Mouse (Mus musculus) mesoderm, embryonic 11.5 days (tissue): ENCODE data around the gene Cfap221.

ENCODE experiments used
- DNase-seq: peaks from one replicate; pipeline ENCODE4 v3.0.0-alpha.2; 2012; ENCODE audit warnings: low read depth, low spot score

Cfap221 gene

GRCm38 (mm10) chr1:119996798-119997581 lies at the start of gene Cfap221:
Gene Cfap221 (minus strand): TSS chr1:119997234.
- peak; percentile 89 for DNase-seq

GRCm38 (mm10) chr1:120044584-120044983 lies 47.5 kb upstream of the Cfap221 start:
- no peak for DNase-seq

- no peak for DNase-seq
Observed at GRCm38 (mm10) chr1:120042421-120042820, 45.4 kb upstream of the Cfap221 start.

- DNase-seq, result no peak
Observed at GRCm38 (mm10) chr1:120038594-120038993, 41.6 kb upstream of the Cfap221 start.

GRCm38 (mm10) chr1:120037021-120037683 lies 40.1 kb upstream of the Cfap221 start:
- no peak for DNase-seq

- DNase-seq, result no peak
Observed at GRCm38 (mm10) chr1:120035456-120036034, 38.5 kb upstream of the Cfap221 start.

- DNase-seq, result no peak
Observed at GRCm38 (mm10) chr1:120034793-120035192, 37.8 kb upstream of the Cfap221 start.

GRCm38 (mm10) chr1:120033469-120033854 lies 36.4 kb upstream of the Cfap221 start:
- DNase-seq, result no peak

GRCm38 (mm10) chr1:120032804-120033468 lies 35.9 kb upstream of the Cfap221 start:
- peak; percentile 86 for DNase-seq

- DNase-seq, result no peak
Observed at GRCm38 (mm10) chr1:120030474-120030873, 33.4 kb upstream of the Cfap221 start.

GRCm38 (mm10) chr1:120027693-120028092 lies 30.7 kb upstream of the Cfap221 start:
- DNase-seq, result no peak

- DNase-seq, result no peak
Observed at GRCm38 (mm10) chr1:120025050-120025439, 28.0 kb upstream of the Cfap221 start.

- peak; percentile 41 for DNase-seq
Observed at GRCm38 (mm10) chr1:120024331-120025049, 27.5 kb upstream of the Cfap221 start.

- no peak for DNase-seq
Observed at GRCm38 (mm10) chr1:120021951-120022350, 24.9 kb upstream of the Cfap221 start.

GRCm38 (mm10) chr1:120020322-120020897 lies 23.4 kb upstream of the Cfap221 start:
- no peak for DNase-seq

- no peak for DNase-seq
Observed at GRCm38 (mm10) chr1:120019428-120019827, 22.4 kb upstream of the Cfap221 start.

GRCm38 (mm10) chr1:120018900-120019299 lies 21.9 kb upstream of the Cfap221 start:
- no peak for DNase-seq

GRCm38 (mm10) chr1:120016240-120016639 lies 19.2 kb upstream of the Cfap221 start:
- DNase-seq, result no peak

GRCm38 (mm10) chr1:120013111-120013510 lies 16.1 kb upstream of the Cfap221 start:
- peak; percentile 72 for DNase-seq

- DNase-seq, result no peak
Observed at GRCm38 (mm10) chr1:120012638-120013037, 15.6 kb upstream of the Cfap221 start.
